Mouse (Mus musculus): ENCODE measurements around the gene Spata20. TPM values are rescaled to one million over a fixed set of nuclear protein-coding genes. Genes with fewer than 3 reads are reported as not detected.
A peak's percentile ranks its signal among the peaks of the same experiment; 100 is the strongest.

Gene Spata20
- polyA plus RNA-seq, 1 experiment from 2014 or later = 0.38 TPM

DNA sequence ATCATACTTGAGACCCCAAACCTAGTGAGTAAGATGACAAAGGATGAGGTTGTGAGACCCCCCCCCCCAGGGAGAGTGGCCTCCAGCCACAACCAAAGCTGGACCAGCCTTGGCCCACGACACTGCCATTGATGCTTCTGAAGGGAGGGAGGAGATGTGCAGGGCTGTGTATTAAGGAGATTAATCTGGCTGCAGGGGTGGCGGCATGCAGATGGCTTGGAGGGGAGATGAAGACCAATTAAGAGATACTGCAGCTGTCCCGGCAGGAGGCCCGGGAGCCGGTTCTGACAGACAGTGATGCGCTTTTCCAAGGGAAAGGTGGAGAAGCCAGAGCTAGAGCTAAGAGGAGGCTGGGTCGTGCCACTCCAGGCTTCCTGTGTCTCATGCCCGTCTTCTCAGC lies 36.7 kb downstream of the Spata20 start:
- Histone ChIP-seq H3K4me3 (no peak overlapping the region), H3K27ac (replicated peaks) (peak overlapping the region; percentile 71), H3K27me3 (no peaks in the 10 kb centered on the region), H3K9me3 (no peaks in the 10 kb centered on the region), H3K36me3 (no peaks in the 10 kb centered on the region), H3K9ac (replicated peaks) (no peak overlapping the region), H3K4me1 (peaks cover 36% of the 10 kb centered on the region), H3K4me2 (replicated peaks) (no peak overlapping the region)
- ATAC-seq (replicated peaks) = 0 out of 2 replicates have a peak, but pooled peaks have one; percentile 20
- 18% methylated on average over 8 of the region's 8 CpGs for WGBS

DNA sequence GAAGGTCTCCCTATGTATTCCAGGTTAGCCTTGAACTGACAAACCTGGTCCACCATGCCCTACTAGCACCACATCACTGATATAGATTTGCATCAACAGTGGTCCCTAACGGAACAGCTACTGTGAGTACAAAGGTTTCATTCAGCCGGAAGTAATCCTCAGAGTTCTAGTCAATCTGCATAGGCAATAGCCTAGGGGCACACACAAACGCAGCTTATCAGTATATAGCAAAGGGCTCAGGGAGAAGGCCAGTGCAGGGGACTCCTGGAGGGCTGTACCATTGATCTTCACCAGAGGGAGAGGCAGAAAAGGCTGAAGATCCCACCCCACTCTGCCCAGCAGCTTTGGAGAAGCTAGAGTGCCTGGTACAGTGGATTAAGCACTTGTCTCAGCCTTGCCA lies 39.0 kb downstream of the Spata20 start:
- no peak overlapping the region for H3K4me3 ChIP-seq
- no peak for ATAC-seq (replicated peaks)
- peaks cover 38% of the 10 kb centered on the region for H3K4me1 ChIP-seq
- H3K9ac ChIP-seq (replicated peaks) = no peak overlapping the region
- H3K36me3 ChIP-seq = no peaks in the 10 kb centered on the region
- 5% methylated on average over 3 of the region's 3 CpGs for WGBS
- H3K9me3 ChIP-seq = no peaks in the 10 kb centered on the region
- no peak overlapping the region for H3K4me2 ChIP-seq (replicated peaks)
- no peak overlapping the region for H3K27ac ChIP-seq (replicated peaks)
- H3K27me3 ChIP-seq = no peaks in the 10 kb centered on the region

DNA sequence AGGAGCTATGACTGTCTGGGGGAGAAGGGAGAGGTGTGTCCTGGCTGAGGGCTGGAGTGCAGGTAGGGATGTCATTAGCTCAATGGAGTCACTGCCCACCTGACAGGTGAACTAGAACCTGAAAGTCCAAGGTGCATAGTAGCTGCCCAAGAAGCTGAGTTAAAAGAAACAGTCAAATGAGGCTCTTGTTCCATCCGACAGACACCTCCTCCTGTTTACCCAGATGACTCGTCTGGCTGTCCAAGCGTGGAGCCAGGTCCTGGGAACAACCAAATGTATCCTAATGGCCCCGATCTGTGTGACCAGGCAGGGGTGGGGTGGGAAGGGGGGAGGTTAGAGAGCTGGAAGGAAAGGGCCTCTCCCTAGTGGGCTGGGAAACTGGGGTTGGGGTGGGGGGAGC lies 40.7 kb downstream of the Spata20 start:
- Histone ChIP-seq H3K4me3 (no peak overlapping the region), H3K9me3 (no peaks in the 10 kb centered on the region), H3K36me3 (no peaks in the 10 kb centered on the region), H3K27ac (replicated peaks) (no peak overlapping the region), H3K4me2 (replicated peaks) (no peak overlapping the region), H3K4me1 (peaks cover 49% of the 10 kb centered on the region), H3K9ac (replicated peaks) (no peak overlapping the region), H3K27me3 (no peaks in the 10 kb centered on the region)
- ATAC-seq (replicated peaks) = no peak
- 58% methylated on average over 4 of the region's 4 CpGs for WGBS

DNA sequence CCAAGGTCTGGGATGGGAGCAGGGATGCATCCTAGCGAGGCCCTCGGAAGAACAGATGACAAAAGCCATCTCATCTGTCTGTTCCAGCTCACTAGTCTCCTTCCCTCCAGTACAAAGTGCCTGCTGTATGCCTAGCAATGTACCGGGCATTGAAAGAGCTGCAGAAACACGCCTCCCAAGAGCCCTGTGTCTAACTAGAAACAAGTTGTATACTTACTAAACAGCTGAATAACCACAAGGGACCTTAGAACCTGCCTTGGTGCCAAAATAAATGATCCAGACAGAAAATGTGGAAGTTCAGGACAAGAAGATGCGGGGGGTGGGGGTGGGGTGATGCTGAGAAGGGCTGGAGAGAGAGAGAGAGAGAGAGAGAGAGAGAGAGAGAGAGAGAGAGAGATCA lies 41.1 kb downstream of the Spata20 start:
- H3K4me1 ChIP-seq = peaks cover 44% of the 10 kb centered on the region

DNA sequence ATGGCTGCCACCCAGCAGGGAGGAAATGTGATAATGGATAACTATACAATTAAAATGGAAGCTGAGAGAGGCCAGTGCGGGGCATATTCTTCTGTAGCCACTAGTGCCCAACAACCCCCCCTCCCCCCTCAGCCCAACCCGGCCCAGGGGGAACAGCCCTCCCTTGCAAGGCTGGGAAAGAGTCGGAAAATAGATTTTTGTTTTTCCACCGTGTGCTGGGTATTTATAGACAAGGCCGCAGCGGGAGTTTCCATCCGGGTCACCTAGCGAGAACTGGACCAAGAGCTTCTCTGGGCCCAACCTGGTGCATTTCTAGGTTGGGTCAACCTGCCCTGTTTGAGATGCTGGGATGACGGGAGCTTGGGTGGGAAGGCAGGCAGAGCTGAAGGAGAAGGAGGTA lies 44.2 kb downstream of the Spata20 start:
- ATAC-seq (replicated peaks) = no peak
- 45% methylated on average over 9 of the region's 9 CpGs for WGBS
- no peak overlapping the region for H3K9ac ChIP-seq (replicated peaks)
- H3K36me3 ChIP-seq = no peaks in the 10 kb centered on the region
- H3K4me3 ChIP-seq = no peak overlapping the region
- peaks cover 30% of the 10 kb centered on the region for H3K4me1 ChIP-seq
- no peaks in the 10 kb centered on the region for H3K9me3 ChIP-seq
- H3K27me3 ChIP-seq = no peaks in the 10 kb centered on the region
- H3K27ac ChIP-seq (replicated peaks) = no peak overlapping the region
- no peak overlapping the region for H3K4me2 ChIP-seq (replicated peaks)

More for the DNA sequence above, 41.1 kb downstream of the Spata20 start:
- Histone ChIP-seq H3K9me3 (no peaks in the 10 kb centered on the region), H3K4me3 (no peak overlapping the region), H3K27ac (replicated peaks) (no peak overlapping the region), H3K27me3 (no peaks in the 10 kb centered on the region), H3K36me3 (no peaks in the 10 kb centered on the region), H3K9ac (replicated peaks) (no peak overlapping the region), H3K4me2 (replicated peaks) (no peak overlapping the region)
- no peak for ATAC-seq (replicated peaks)
- 57% methylated on average over 5 of the region's 5 CpGs for WGBS

DNA sequence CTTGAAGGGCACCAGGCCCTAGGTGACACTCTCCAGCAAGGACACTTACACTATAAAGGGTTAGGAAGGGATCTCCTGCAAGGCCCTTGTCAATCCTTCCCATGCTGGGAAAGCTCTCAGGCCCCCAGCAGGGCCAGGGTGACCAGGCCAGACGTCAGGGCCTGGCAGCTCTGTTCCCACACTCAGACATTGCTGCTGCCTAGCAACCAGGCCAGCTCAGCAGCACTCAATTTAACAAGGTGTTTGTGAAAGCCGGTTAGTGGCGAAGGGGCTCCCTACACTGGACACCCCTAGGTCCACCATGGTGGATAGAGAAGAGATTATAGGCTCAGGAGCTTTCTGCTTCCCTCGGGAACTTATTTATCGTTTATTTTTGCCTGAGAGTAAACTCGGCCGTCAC lies 44.9 kb downstream of the Spata20 start:
- no peak overlapping the region for H3K9ac ChIP-seq (replicated peaks)
- H3K27me3 ChIP-seq = no peaks in the 10 kb centered on the region
- H3K27ac ChIP-seq (replicated peaks) = peak overlapping the region; percentile 2; the same call in 1 of the 2 replicates
- no peak overlapping the region for H3K4me2 ChIP-seq (replicated peaks)
- WGBS = 29% methylated on average over 7 of the region's 7 CpGs
- H3K36me3 ChIP-seq = no peaks in the 10 kb centered on the region
- ATAC-seq (replicated peaks) = 0 out of 2 replicates have a peak, but pooled peaks have one; percentile 33
- no peak overlapping the region for H3K4me3 ChIP-seq
- H3K4me1 ChIP-seq = peaks cover 30% of the 10 kb centered on the region
- no peaks in the 10 kb centered on the region for H3K9me3 ChIP-seq

DNA sequence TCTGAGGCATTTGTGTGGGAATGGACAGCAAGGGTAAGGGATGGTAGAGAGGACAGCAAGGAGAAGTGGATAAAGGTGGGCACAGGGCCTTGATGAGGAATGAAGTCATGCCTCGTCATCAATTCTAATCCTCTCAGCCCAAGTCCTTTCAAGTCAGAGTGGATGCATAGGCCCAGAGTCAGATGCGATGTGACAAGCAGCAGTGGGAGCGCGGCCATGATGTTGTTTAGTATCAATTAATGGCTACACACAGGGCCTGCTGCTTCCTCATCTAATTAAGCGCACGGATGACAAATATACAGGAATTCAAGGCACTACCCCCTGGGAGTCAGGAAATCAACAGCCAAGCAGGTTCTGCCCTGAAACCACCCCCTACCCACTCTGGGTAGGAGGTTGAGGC lies 45.6 kb downstream of the Spata20 start:
- H3K9me3 ChIP-seq = no peaks in the 10 kb centered on the region
- no peaks in the 10 kb centered on the region for H3K36me3 ChIP-seq
- no peak overlapping the region for H3K27ac ChIP-seq (replicated peaks)
- no peak overlapping the region for H3K4me3 ChIP-seq
- H3K9ac ChIP-seq (replicated peaks) = no peak overlapping the region
- no peaks in the 10 kb centered on the region for H3K27me3 ChIP-seq
- H3K4me2 ChIP-seq (replicated peaks) = no peak overlapping the region
- ATAC-seq (replicated peaks) = no peak
- 54% methylated on average over 6 of the region's 6 CpGs for WGBS
- H3K4me1 ChIP-seq = peaks cover 23% of the 10 kb centered on the region

DNA sequence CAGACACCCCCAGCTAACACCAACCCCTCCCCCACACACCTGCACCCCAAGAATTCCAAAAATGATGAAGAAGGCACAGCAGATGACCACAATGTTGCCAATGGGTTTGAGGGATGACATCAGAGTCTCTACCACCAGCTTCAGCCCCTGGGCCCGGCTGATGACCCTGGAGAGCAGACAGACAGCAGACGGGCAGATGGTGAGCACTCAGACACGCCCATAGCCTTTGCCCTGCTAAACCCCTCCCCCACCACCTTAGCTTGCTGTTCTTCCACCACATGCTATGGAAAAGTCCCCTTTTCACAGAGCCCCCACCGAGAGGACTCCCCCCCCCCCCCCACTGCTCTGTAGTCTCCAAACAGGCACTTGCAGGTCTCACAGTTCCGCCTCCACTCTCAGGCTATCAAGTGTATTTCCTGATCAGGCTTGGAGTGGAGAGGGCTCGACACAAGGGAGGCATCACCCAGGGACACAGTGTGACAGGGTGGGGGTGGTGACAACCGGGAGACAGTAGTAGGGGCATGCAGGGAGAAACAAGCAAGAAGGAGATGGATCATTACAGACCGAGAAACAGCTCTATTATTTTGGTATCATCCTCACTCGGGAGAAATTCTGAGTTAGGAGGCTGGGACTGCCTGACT lies 56.8 kb downstream of the Spata20 start:
- ATAC-seq (replicated peaks) = peak; percentile 5; the same call in 1 of the 2 replicates
- Histone ChIP-seq H3K9ac (replicated peaks) (no peak overlapping the region), H3K4me3 (no peak overlapping the region), H3K27me3 (no peaks in the 10 kb centered on the region), H3K4me2 (replicated peaks) (no peak overlapping the region), H3K9me3 (no peaks in the 10 kb centered on the region), H3K27ac (replicated peaks) (peak overlapping the region; percentile 46), H3K36me3 (no peaks in the 10 kb centered on the region), H3K4me1 (peaks cover 30% of the 10 kb centered on the region)
- WGBS = 30% methylated on average over 9 of the region's 9 CpGs

Other genes starting within 250 kb of the Spata20 start
- 3.7 and 7.9 TPM in 2 replicates for gene Wfikkn2, start 240.2 kb downstream of the Spata20 start, polyA plus RNA-seq (2015; fragmentation: Nextera tagmentation; extraction: Ambion mirVana)
- gene Gm21885, start 204.3 kb downstream of the Spata20 start, polyA plus RNA-seq (2015; fragmentation: Nextera tagmentation; extraction: Ambion mirVana) = 0.45 TPM in 1 of 2 replicates, not detected in the other
- 153 and 156 TPM in 2 replicates for gene Luc7l3, start 164.2 kb downstream of the Spata20 start, polyA plus RNA-seq (2015; fragmentation: Nextera tagmentation; extraction: Ambion mirVana)
- gene Ankrd40, start 158.2 kb downstream of the Spata20 start, polyA plus RNA-seq (2015; fragmentation: Nextera tagmentation; extraction: Ambion mirVana) = 15.9 and 17.2 TPM in 2 replicates
- 0.60 and 0.66 TPM in 2 replicates for gene Abcc3, start 93.2 kb downstream of the Spata20 start, polyA plus RNA-seq (2015; fragmentation: Nextera tagmentation; extraction: Ambion mirVana)
- gene Cacna1g, start 12.0 kb downstream of the Spata20 start, polyA plus RNA-seq (2015; fragmentation: Nextera tagmentation; extraction: Ambion mirVana) = 6.8 and 9.2 TPM in 2 replicates
- gene Epn3, start 13.8 kb upstream of the Spata20 start, polyA plus RNA-seq (2015; fragmentation: Nextera tagmentation; extraction: Ambion mirVana) = 0.66 and 0.75 TPM in 2 replicates
- 1.7 and 2.7 TPM in 2 replicates for gene Mycbpap, start 35.6 kb upstream of the Spata20 start, polyA plus RNA-seq (2015; fragmentation: Nextera tagmentation; extraction: Ambion mirVana)
- 5.7 and 6.1 TPM in 2 replicates for gene Rsad1, start 63.1 kb upstream of the Spata20 start, polyA plus RNA-seq (2015; fragmentation: Nextera tagmentation; extraction: Ambion mirVana)
- gene Chad, start 78.9 kb upstream of the Spata20 start, polyA plus RNA-seq (2015; fragmentation: Nextera tagmentation; extraction: Ambion mirVana) = 0.14 and 0.17 TPM in 2 replicates
- 1.0 and 1.3 TPM in 2 replicates for gene Acsf2, start 115.7 kb upstream of the Spata20 start, polyA plus RNA-seq (2015; fragmentation: Nextera tagmentation; extraction: Ambion mirVana)
- gene Lrrc59, start 143.6 kb upstream of the Spata20 start, polyA plus RNA-seq (2015; fragmentation: Nextera tagmentation; extraction: Ambion mirVana) = 160 and 164 TPM in 2 replicates
- gene Mrpl27, start 167.6 kb upstream of the Spata20 start, polyA plus RNA-seq (2015; fragmentation: Nextera tagmentation; extraction: Ambion mirVana) = 123 and 127 TPM in 2 replicates
- gene Eme1, start 167.8 kb upstream of the Spata20 start, polyA plus RNA-seq (2015; fragmentation: Nextera tagmentation; extraction: Ambion mirVana) = 9.7 and 11.2 TPM in 2 replicates
- gene Xylt2, start 191.3 kb upstream of the Spata20 start, polyA plus RNA-seq (2015; fragmentation: Nextera tagmentation; extraction: Ambion mirVana) = 9.3 and 11.7 TPM in 2 replicates
- not detected in 2 replicates for gene Gm11541, start 218.3 kb upstream of the Spata20 start, polyA plus RNA-seq (2015; fragmentation: Nextera tagmentation; extraction: Ambion mirVana)